Comparison of ENCODE assay signal across 8 mouse cellular contexts in the genomic region with DNA sequence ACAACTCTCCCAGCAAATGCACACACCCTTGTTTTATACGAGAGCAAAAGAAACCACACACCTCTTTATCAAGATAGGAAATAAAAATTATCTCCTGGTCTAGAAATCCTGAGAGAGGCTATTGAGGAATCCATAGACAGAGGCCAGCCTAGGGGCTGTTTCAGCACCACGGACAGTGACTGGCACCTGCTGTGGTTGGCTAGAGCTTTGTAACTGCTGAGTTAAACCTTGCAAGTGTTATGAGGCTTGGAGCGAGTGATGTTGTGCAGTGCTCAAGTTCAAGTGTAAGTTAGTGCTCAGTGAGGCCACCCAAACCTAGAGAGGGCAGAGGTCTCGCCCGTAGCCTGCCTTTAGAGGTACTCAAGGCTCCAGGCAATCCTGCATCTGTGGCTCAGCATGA. TPM values are rescaled to one million over a fixed set of nuclear protein-coding genes. Genes with fewer than 3 reads are reported as not detected.
A peak's percentile ranks its signal among the peaks of the same experiment; 100 is the strongest.
DNase-seq lines count a peak whose midpoint lies in the region; ATAC-seq and TF ChIP-seq lines count a peak whose summit lies in the region.

No protein-coding gene starts in this region.

- no peaks in the 10 kb centered on the region for H3K4me1 ChIP-seq in kidney, postnatal 0 days (replicated peaks; ENCODE audit: insufficient read depth, low read length)
- peaks cover 30% of the 10 kb centered on the region for H3K4me1 ChIP-seq in forebrain, embryonic 16.5 days (replicated peaks; ENCODE audit: control insufficient read depth, insufficient read depth, low read length)

- TF ChIP-seq CTCF in kidney, postnatal 0 days (IDR thresholded peaks at IDR 0.05; ENCODE audit: low read depth), result no peak

- no peak for ATAC-seq in kidney, postnatal 0 days (replicated peaks; ENCODE audit: low FRiP score, low read depth)
- ATAC-seq in forebrain, embryonic 16.5 days, result no peak

- no peaks in the 10 kb centered on the region for H3K9me3 ChIP-seq in kidney, postnatal 0 days (replicated peaks; ENCODE audit: low read length)
- H3K9me3 ChIP-seq in forebrain, embryonic 16.5 days (ENCODE audit: control insufficient read depth, low read length), result no peaks in the 10 kb centered on the region

- no peak overlapping the region for H3K4me3 ChIP-seq in kidney, postnatal 0 days (replicated peaks; ENCODE audit: low read depth, low read length)
- H3K4me3 ChIP-seq in forebrain, embryonic 16.5 days (replicated peaks; ENCODE audit: low read length), result no peak overlapping the region

- no peak overlapping the region for H3K27ac ChIP-seq in kidney, postnatal 0 days
- no peak overlapping the region for H3K27ac ChIP-seq in forebrain, embryonic 16.5 days (ENCODE audit: low read length)

- H3K4me2 ChIP-seq in kidney, postnatal 0 days (ENCODE audit: low read length), result no peak overlapping the region
- no peak overlapping the region for H3K4me2 ChIP-seq in forebrain, embryonic 16.5 days (ENCODE audit: low read length)

- no peak overlapping the region for H3K9ac ChIP-seq in kidney, postnatal 0 days (ENCODE audit: low read depth, low read length)
- H3K9ac ChIP-seq in forebrain, embryonic 16.5 days (replicated peaks; ENCODE audit: low read depth, low read length), result no peak overlapping the region

- peaks cover under 1% of the 10 kb centered on the region; the same call in 1 of the 2 replicates for H3K27me3 ChIP-seq in kidney, postnatal 0 days (ENCODE audit: insufficient read depth, low read length)
- H3K27me3 ChIP-seq in forebrain, embryonic 16.5 days (replicated peaks; ENCODE audit: control insufficient read depth, insufficient read depth, low read length), result no peaks in the 10 kb centered on the region

- no peaks in the 10 kb centered on the region for H3K36me3 ChIP-seq in kidney, postnatal 0 days (ENCODE audit: insufficient read depth, low read length)
- no peaks in the 10 kb centered on the region for H3K36me3 ChIP-seq in forebrain, embryonic 16.5 days (ENCODE audit: control insufficient read depth, insufficient read depth)

- DNase-seq in gastrocnemius, postnatal 4 days (ENCODE audit: low spot score in 2 of 2), result peak; percentile 25 to 55
- no peak for DNase-seq in gastrocnemius, postnatal 25 days
- peak; percentile 11 for DNase-seq in urinary bladder, postnatal 25 days (ENCODE audit: low spot score)
- DNase-seq in urinary bladder, postnatal 10 days (ENCODE audit: low spot score), result no peak
- peak; percentile 62 for DNase-seq in kidney, postnatal 0 days (ENCODE audit: low spot score)
- peak; percentile 20 for DNase-seq in yolk sac, embryonic 10.5 days (ENCODE audit: low spot score)
- no peak for DNase-seq in MN1 (ENCODE audit: low spot score)

- 12% methylated on average over 5 of the region's 5 CpGs for WGBS in kidney, postnatal 0 days
- WGBS in forebrain, embryonic 16.5 days, result 17% methylated on average over 5 of the region's 5 CpGs

RNA-seq across cellular contexts. Expression of a gene that starts 5.6 kb away (rescaled TPM):
- under 1 TPM; 0.26 to 0.27 TPM for total RNA-seq in gastrocnemius, postnatal 4 days (2021)
- total RNA-seq in gastrocnemius, postnatal 25 days (2021), result under 1 TPM in 1 of 2 experiments, not detected in 1; 0.32 TPM
- 0.15 and 0.21 TPM in 2 replicates for polyA plus RNA-seq in kidney, postnatal 0 days (2015; fragmentation: Nextera tagmentation; extraction: Ambion mirVana)
- 11.8 and 12.2 TPM in 2 replicates for polyA plus RNA-seq in forebrain, embryonic 16.5 days (2015; fragmentation: Nextera tagmentation; extraction: Ambion mirVana)

Comparison
In these comparisons a context has a peak if more than half of its experiments do, and no peak if none do; other contexts are left out.
1. DNase-seq: peak in gastrocnemius, postnatal 4 days (2 of 2), urinary bladder, postnatal 25 days (single experiment), kidney, postnatal 0 days (single experiment) and yolk sac, embryonic 10.5 days (single experiment); none in gastrocnemius, postnatal 25 days (single experiment), urinary bladder, postnatal 10 days (single experiment) and MN1 (single experiment).